Mouse (Mus musculus): ENCODE measurements at regions not wholly inside any gene's neighbourhood (a gene's known extent, or its start where the extent isn't known, plus 50 kb on each side); places are given as distances from the start of the nearest gene placed in this dataset.

DNA sequence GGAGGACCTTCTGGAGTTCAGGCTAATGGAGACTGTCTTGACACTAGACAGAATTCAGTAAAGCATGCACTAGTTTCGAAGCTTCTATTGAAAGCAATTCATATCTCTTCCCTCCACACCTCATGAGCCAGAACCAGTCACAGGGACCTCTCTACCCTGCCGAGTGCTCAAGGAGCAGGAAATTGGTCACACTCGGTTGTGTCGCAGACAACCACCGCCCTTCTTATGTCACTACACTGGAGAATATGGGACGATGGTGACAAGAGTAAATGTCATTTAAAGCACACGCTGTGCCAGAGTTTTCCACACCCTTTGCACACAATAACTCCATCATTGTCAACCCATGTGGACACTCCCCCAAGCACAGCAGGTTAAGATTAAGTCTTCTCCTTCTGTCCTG, 98.3 kb upstream of the Vstm2b start:
- intact Hi-C loops (cut with DNase I) = loop anchor here (2.0 kb wide), 1 partner anchor 91 kb away; no protein-coding TSS in a partner anchor

DNA sequence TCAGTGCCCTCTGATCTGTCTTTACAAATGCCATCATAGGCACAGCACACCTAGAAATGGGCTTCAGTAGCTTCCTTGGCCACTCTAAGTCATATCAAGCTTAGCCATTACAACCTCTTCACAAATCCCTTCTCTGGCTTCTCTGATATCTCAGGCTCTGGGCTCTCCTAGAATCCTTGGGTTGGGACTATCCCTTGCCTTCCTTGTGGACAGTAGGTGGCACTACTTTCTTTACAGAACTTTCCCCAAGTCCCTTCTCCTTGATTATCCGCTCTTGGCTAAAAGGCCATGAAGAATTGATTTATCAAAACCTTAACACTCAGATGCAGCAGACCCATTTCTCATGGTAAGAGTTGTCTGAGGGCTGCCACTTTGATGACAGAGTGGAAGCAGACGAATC, 96.8 kb upstream of the Vstm2b start:
- no peak for DNase-seq (ENCODE audit: low spot score in 2 of 2)
- intact Hi-C loops (cut with DNase I) = loop anchor here (2.0 kb wide), 1 partner anchor 90 kb away; no protein-coding TSS in a partner anchor

More for the DNA sequence above, 98.3 kb upstream of the Vstm2b start:
- DNase-seq (ENCODE audit: low spot score in 2 of 2) = no peak

DNA sequence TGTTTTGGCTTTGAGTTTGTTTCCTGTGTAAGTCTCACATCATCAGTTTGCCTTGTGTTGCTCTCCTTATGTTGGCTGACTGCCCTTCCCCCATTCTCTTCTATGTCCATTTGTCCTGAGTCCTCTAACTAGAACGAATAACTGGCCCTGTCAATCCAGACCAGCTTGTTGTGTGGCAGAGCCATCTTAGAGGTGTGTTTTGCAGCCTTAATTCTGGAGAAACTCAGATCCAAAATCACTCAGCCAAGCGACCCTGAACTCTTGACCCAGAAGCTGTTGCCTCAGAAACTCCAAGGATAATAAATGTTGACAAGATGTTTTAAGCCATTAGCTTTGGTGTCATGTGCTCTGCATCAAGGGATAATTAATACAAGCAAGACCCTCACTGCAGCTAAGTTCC, 92.9 kb upstream of the Vstm2b start:
- intact Hi-C loops (cut with DNase I) = no loop called here
- DNase-seq (ENCODE audit: low spot score in 2 of 2) = no peak

DNA sequence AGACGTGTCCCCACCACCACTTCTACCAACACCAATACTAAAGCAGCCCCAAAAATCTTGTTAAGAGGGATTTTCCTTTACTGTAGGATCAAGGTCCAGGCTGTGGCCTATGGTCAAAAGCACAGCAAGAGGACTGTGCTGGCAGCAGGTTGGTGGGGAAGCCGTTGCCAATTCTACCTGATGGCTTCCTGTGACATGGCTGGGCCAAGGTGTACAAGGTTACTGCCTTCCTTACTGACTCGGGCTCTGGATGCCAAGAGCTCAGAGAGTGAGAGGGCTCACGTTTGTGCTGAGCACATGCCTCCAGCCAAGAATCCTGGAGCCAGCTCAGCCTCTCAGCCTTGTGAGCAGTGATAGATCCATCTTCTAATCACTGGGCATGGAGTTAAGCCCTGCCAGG, 92.3 kb upstream of the Vstm2b start:
- intact Hi-C loops (cut with DNase I) = no loop called here
- DNase-seq (ENCODE audit: low spot score in 2 of 2) = no peak

DNA sequence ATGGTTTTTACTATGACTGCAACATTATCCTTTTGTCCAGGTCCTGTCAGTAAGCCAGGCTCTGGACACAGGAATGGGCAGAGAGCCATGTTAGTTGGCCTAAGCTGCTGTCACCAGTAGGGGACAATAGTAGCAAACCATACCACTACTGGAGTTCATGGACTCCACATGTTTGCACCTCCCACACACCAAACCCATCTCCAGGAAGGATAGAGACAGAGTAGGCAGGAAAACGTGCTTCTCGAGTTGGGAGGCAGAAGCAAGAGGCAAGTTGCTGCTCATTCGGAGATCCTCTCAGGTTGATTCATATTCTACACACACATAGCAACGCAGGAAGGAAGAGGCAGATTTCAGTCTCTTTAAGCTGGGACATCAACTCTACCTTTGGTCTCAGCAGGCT, 85.2 kb upstream of the Vstm2b start:
- DNase-seq (ENCODE audit: low spot score in 2 of 2) = peak; percentile 43 to 62
- intact Hi-C loops (cut with DNase I) = no loop called here

DNA sequence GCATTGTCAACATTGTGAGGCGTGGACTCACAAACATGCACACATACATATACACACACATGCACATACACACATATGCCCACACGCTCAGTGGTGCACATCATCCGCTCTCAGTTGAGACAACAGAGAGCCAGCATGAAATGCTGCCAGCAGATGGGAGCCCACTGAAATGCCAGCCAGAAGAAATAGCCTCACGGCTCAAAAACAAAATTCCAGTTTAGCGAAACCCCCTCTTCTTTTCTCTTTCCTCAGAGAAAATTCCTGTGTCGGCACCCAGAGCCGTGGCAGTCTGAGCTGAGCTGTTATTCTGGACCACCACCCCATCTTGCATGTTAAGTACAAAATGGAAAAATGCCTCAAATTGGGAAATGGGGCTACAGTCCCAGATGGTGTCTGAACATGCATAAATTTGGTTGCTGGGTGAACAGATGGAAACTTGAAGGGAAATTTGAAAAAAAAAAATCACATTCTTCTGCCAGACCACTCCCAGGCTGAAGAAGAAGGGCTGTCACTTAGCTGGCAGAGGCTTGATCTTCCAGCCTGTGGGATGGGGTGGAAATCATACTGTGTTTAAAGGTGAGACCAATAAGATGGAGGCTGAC, 72.9 kb upstream of the Vstm2b start:
- intact Hi-C loops (cut with DNase I) = no loop called here
- peak; percentile 57 to 77 for DNase-seq (ENCODE audit: low spot score in 2 of 2)

DNA sequence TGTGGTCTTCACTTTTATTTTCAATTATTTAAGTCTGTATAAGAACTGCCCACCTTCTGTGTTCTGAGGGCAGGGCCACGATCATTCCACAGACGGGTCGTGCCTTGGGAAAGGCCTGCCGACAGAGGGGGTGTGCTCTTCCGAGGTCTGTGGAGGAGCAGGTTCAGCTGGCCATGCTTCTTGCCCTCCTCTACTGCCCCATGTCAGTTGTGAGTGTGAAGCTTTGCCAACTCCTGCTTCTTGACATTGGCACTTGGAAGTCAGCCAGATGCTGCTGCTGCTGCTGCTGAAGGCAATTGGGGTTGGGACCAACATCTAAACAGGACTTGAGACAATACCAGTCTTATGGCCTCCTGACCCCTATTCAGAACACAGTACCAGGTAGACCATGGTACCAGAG, 68.6 kb upstream of the Vstm2b start:
- no peak for DNase-seq (ENCODE audit: low spot score in 2 of 2)
- intact Hi-C loops (cut with DNase I) = no loop called here

DNA sequence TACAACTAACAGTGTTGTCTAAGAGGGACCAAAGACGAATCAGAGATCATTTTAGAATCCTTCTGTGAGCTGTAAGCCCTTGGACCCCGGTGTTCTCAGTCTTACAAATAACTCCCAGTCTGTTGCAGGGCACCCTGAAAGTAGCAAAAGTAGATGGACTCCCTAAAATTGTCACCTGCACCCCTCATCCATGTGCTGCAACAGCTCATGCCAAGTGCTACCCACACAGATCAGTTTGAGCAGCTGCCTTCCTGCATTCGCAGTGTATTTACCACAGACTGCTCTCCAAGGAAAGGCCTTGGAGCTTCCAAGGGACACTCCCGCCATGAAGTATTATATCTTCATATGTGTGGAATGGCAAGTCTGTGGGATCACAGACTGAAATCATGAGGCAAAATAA, 66.5 kb upstream of the Vstm2b start:
- intact Hi-C loops (cut with DNase I) = no loop called here
- no peak for DNase-seq (ENCODE audit: low spot score in 2 of 2)

DNA sequence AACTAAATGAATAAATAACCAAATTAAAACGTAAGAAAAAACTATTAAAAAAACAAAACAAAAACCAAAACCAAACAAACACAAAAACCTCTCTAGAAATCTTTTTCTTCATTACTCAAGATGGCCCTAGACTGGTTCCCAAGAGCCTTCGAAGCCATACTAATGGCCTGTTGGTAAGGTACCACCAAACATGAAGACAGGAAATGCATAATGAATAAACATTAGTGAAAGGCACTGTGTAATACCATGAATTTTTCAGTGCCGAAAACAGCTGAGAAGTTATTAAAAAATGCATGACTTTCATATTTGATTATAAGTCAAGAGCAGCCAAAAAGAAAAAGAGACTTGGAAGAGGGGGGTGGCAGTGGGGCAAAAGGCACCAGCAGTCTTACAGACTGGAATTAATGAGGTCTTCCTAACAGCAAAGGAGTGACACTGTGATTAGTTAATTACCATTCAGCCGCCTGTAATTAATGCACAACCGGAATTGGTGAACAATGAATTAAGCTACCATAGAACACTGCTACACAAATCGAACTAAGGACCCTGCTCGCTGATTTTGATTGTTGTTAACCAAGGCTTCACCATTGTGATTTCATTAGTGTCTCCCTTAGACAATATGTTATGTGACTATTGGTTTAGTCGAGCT, 55.7 kb upstream of the Vstm2b start:
- DNase-seq (ENCODE audit: low spot score in 2 of 2) = no peak
- intact Hi-C loops (cut with DNase I) = no loop called here

DNA sequence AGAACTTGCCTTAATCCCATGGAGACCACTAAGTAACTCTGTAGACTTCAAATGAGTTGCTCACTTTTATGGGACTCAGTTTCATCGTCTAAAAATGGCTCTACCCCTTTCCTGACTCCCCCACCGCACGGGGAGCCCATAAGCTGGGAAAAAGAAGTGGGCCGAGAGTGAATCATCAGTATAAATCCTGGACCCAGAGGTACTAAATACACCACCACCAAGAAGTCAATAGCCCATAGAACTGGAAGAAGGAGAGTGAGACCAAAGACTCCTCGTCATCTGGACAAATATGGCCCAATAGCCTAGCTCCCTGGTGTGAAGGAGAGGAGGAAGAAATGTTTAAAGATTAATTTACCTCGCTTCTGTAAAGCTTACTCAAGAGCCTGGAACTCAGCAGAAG, 51.6 kb upstream of the Vstm2b start:
- intact Hi-C loops (cut with DNase I) = no loop called here
- no peak for DNase-seq (ENCODE audit: low spot score in 2 of 2)
